Mouse (Mus musculus): ENCODE data around the gene Ryr1. TPM values are rescaled to one million over a fixed set of nuclear protein-coding genes. Genes with fewer than 3 reads are reported as not detected.

The Ryr1 gene
- polyA plus RNA-seq, 1 experiment = 0.02 TPM

DNA sequence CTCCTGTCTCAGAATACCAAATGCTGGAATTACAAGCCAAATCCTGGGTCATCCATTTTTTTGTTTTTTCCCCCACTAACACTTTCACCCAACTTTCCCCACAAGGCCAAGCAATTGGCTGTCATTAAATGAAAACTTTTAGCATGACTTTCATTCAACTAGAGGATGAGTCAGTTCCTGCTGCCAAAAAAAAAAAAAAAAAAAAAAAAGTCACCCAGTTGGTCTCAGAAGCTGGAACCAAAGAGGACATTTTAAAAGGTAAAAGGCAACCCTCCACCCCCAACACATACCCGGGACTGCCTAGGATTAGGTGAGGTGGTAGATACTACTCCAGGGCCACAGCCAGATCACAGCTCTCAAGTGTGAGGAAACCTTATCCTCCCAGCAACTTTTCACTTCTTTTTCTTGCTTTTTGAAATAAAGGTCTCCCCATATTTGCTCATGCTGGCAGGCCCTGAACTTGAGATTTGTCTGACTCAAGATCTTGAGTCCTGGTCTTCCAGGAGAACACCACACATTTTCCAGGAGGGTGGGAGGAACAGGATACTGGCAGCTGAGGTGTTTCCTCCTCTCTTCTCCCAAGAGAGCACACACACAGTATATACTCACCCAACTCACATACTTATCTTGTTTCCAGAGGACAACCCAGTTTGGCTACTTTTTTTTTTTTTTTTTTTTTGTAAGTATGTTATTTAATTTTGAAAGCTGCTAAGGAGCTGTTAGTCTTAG, 166.8 kb downstream of the Ryr1 start:
- no peak for TF ChIP-seq GATA1 (IDR thresholded peaks at IDR 0.05; ENCODE audit: low read length)

DNA sequence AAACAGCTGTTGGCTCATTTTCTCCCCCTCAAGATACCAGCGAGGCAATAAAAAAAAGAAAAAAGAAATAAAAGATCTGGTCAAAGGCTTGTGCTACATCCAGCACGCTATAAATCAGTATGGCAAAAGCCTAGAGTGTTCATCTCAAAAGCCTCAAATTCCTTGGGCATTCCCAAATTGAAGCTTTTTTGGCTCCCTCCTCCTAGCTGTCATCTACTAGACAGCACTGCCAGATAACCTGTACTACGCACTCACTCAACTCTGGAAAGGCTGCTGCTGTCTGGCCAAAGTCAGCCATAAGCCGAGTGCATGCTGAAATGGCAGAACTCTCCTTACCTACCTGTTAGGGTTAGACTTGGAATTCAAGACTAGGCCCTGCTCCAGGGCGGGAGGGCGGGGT, 167.7 kb downstream of the Ryr1 start:
- TF ChIP-seq GATA1 (IDR thresholded peaks at IDR 0.05; ENCODE audit: low read length) = no peak

DNA sequence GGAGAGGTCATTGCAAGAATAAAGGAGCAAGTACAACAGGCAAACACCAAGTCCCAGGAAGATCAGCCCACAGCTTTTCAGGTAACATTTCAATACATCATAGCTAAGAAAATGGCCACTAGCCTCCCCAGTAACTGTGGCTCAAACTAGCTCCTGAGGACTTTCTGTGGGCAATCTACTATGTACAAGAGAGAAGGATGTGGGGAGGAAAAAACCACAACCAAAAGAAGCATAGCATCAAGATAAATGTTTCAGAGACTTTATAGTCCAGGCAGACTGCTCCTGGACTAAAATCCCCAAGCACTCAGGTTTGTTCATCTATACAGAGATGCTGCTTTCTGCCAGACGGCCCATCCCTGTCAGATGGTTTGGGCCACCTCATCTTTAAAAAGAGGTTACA, 168.7 kb downstream of the Ryr1 start:
- no peak for TF ChIP-seq GATA1 (IDR thresholded peaks at IDR 0.05; ENCODE audit: low read length)

DNA sequence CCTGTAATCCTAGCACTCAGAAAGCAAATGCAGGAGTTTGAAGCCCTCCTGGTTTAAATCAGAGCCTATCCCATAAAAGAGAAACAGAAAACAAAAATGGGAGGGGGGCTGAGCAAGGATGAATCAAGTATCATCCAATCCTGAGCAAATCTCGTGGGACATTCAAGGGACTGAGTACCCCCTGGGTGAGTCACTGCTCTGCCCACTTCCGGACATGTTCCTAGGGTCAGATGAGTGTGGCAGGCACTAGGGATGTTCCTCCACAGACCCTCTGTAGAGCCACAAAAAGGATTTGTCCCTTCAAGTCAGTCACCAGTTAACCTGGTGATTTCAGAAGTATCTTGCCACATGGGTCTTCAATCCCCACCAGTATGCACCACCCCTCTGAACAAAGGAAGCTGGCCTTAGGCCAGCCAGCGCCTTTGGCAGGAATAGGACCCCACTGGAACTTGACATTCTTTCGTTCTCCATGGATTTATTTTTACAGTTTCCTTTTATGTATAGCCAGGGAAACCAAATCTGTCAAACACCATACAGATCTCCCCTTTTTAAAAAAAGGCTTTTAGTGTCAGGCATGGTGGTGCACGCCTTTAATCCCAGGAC, 169.6 kb downstream of the Ryr1 start:
- no peak for TF ChIP-seq GATA1 (IDR thresholded peaks at IDR 0.05; ENCODE audit: low read length)

DNA sequence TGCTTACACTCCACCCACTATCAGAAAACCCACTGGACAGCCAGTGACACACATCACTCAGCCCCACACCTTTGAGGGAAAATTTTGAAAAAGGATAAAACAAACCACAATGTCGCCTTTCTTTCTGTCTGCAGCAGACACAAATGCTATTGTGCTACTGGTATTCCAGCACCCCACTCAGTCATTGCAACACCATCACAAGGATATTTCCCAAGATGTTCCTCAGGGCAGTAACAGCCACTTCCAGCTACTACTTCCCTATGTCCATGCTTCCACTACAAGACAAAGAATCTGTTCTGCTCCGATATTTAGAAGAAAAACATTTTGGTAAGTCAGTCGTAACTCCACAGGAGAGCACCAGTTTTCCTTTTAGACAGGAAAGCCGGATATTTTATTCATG, 170.2 kb downstream of the Ryr1 start:
- no peak for TF ChIP-seq GATA1 (IDR thresholded peaks at IDR 0.05; ENCODE audit: low read length)

DNA sequence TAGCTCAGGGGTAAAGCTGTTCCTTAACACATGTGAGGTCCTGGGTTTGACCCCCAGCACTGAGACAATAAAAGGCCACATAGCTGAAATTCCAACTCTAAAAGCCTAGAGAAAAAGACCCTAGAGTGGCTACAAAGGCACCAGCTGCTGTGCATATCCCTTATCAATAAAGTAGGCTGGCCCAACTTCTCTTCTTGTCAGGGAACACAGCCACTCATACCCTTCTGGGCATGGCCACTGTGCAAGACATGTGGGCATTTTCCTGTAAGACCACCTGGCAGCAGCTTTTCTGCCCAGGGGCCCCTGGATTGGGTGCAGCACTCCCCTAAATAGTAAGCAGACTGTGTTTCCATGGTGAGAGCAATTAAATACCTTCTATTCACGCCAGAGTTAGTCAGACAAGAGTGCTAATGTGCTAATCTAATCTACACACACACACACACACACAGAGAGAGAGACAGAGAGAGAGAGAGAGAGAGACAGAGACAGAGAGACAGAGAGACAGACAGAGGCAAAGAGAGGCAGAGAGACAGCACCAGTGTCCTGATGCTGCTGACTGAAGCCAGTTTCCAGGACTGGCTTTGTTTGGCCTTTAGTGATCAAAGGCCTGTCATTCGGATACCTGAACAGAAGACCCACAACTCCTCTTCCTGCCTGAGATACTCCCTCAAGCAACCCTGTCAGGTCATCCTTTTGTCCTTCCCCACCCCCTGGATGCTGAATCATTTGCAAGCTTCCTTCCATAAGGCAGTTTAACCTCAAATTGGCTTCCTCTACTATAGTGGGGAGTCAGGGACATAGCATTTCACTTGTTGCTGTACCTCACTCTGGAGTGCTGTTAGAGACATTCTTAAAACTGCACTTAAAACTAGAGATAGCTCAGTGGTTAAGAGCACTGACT, 171.3 kb downstream of the Ryr1 start:
- TF ChIP-seq GATA1 (IDR thresholded peaks at IDR 0.05; ENCODE audit: low read length) = peak; percentile 1

Other genes with a start within 250 kb of the Ryr1 start
- gene Capn12, start 243.8 kb downstream of the Ryr1 start, polyA plus RNA-seq (2012) = 0.03 and 0.04 TPM in 2 replicates
- 421 and 451 TPM in 2 replicates for gene Actn4, start 162.8 kb downstream of the Ryr1 start, polyA plus RNA-seq (2012)
- gene Eif3k, start 143.3 kb downstream of the Ryr1 start, polyA plus RNA-seq (2012) = 100 and 388 TPM in 2 replicates
- 90.7 and 110 TPM in 2 replicates for gene Map4k1, start 143.1 kb downstream of the Ryr1 start, polyA plus RNA-seq (2012)
- gene Rasgrp4, start 9.7 kb upstream of the Ryr1 start, polyA plus RNA-seq (2012) = 1.8 and 1.9 TPM in 2 replicates
- gene Fam98c, start 31.1 kb upstream of the Ryr1 start, polyA plus RNA-seq (2012) = 75.9 and 77.6 TPM in 2 replicates
- gene Ggn, start 45.0 kb upstream of the Ryr1 start, polyA plus RNA-seq (2012) = 0.17 and 0.27 TPM in 2 replicates
- gene Spred3, start 45.2 kb upstream of the Ryr1 start, polyA plus RNA-seq (2012) = 0.72 and 1.1 TPM in 2 replicates
- 131 and 197 TPM in 2 replicates for gene Psmd8, start 55.5 kb upstream of the Ryr1 start, polyA plus RNA-seq (2012)
- gene Catsperg1, start 88.9 kb upstream of the Ryr1 start, polyA plus RNA-seq (2012) = not detected in 2 replicates
- gene Kcnk6, start 107.3 kb upstream of the Ryr1 start, polyA plus RNA-seq (2012) = not detected in 2 replicates
- 342 and 349 TPM in 2 replicates for gene Yif1b, start 113.2 kb upstream of the Ryr1 start, polyA plus RNA-seq (2012)
- gene 2200002D01Rik, start 123.3 kb upstream of the Ryr1 start, polyA plus RNA-seq (2012) = 0.05 TPM in 1 of 2 replicates, not detected in the other
- gene Spint2, start 156.7 kb upstream of the Ryr1 start, polyA plus RNA-seq (2012) = 86.4 and 112 TPM in 2 replicates
- gene Ppp1r14a, start 164.1 kb upstream of the Ryr1 start, polyA plus RNA-seq (2012) = 0.18 and 0.19 TPM in 2 replicates
- 65.2 and 76.7 TPM in 2 replicates for gene Dpf1, start 178.8 kb upstream of the Ryr1 start, polyA plus RNA-seq (2012)